Mouse (Mus musculus) neutrophil, adult 83 days (primary cell): ENCODE data around the gene Olfr1157. TPM values are rescaled to one million over a fixed set of nuclear protein-coding genes. Genes with fewer than 3 reads are reported as not detected.

Source experiments
- total RNA-seq, 2 experiments: library from RNA; stranded (reverse); gene quantifications; one replicate each; pipeline ENCODE4 v1.2.4; 2023

Gene Olfr1157
- total RNA-seq: not detected

GRCm38 (mm10) chr2:87968199-87968598 lies at the start of gene Olfr1157:
Gene Olfr1157 (minus strand): TSS chr2:87968299.

GRCm38 (mm10) chr2:88007515-88008318 lies 39.6 kb upstream of the Olfr1157 start, which contains the start of gene Olfr1160:
Gene Olfr1160 (minus strand): TSS chr2:88008268.

GRCm38 (mm10) chr2:87989813-87990212 lies 21.7 kb upstream of the Olfr1157 start, which contains the start of gene Olfr1158:
Gene Olfr1158 (plus strand): TSS chr2:87990113.

GRCm38 (mm10) chr2:87974563-87974962 lies 6.5 kb upstream of the Olfr1157 start, which contains the start of gene Olfr74:
Gene Olfr74 (minus strand): TSS chr2:87974663.

GRCm38 (mm10) chr2:87953000-87953399 lies 15.1 kb downstream of the Olfr1157 start, which contains the start of gene Olfr1156:
Gene Olfr1156 (minus strand): TSS chr2:87953100.

GRCm38 (mm10) chr2:87945037-87945436 lies 23.1 kb downstream of the Olfr1157 start, which contains the start of gene Olfr1155:
Gene Olfr1155 (minus strand): TSS chr2:87945137.

Other genes with a start within 250 kb of the Olfr1157 start
- not detected for gene Olfr1138, start 228.3 kb downstream of the Olfr1157 start, total RNA-seq
- gene Olfr1140, start 224.5 kb downstream of the Olfr1157 start, total RNA-seq: not detected
- not detected for gene Olfr1141, start 214.3 kb downstream of the Olfr1157 start, total RNA-seq
- not detected for gene Olfr152, start 188.8 kb downstream of the Olfr1157 start, total RNA-seq
- not detected for gene Olfr1143, start 167.7 kb downstream of the Olfr1157 start, total RNA-seq
- gene Olfr1145, start 158.5 kb downstream of the Olfr1157 start, total RNA-seq: not detected
- not detected for gene Olfr1148, start 137.8 kb downstream of the Olfr1157 start, total RNA-seq
- not detected for gene Olfr1150-ps1, start 124.3 kb downstream of the Olfr1157 start, total RNA-seq
- gene Olfr1151, start 112.4 kb downstream of the Olfr1157 start, total RNA-seq: not detected
- not detected for gene Olfr1152, start 101.8 kb downstream of the Olfr1157 start, total RNA-seq
- not detected for gene Olfr1153, start 73.3 kb downstream of the Olfr1157 start, total RNA-seq
- gene Olfr1154, start 63.1 kb downstream of the Olfr1157 start, total RNA-seq: not detected
- gene Olfr1155, start 23.2 kb downstream of the Olfr1157 start, total RNA-seq: not detected
- gene Olfr1156, start 15.2 kb downstream of the Olfr1157 start, total RNA-seq: not detected
- not detected for gene Olfr74, start 6.4 kb upstream of the Olfr1157 start, total RNA-seq
- gene Olfr1158, start 21.8 kb upstream of the Olfr1157 start, total RNA-seq: not detected
- not detected for gene Olfr1160, start 40.0 kb upstream of the Olfr1157 start, total RNA-seq
- gene Olfr1161, start 54.5 kb upstream of the Olfr1157 start, total RNA-seq: not detected
- not detected for gene Olfr73, start 69.4 kb upstream of the Olfr1157 start, total RNA-seq
- gene Olfr1162, start 82.8 kb upstream of the Olfr1157 start, total RNA-seq: not detected
- gene Olfr1163, start 103.5 kb upstream of the Olfr1157 start, total RNA-seq: not detected
- gene Olfr1164, start 125.7 kb upstream of the Olfr1157 start, total RNA-seq: not detected
- not detected for gene Olfr1166, start 160.0 kb upstream of the Olfr1157 start, total RNA-seq
- not detected for gene Olfr1167, start 186.9 kb upstream of the Olfr1157 start, total RNA-seq
- not detected for gene Olfr1168, start 213.6 kb upstream of the Olfr1157 start, total RNA-seq